27 mouse cellular contexts compared by ENCODE assay signal in genomic region chr2:80328961-80329653, GRCm38 (mm10). TPM values are rescaled to one million over a fixed set of nuclear protein-coding genes. Genes with fewer than 3 reads are reported as not detected.
"Had no signal": no experiment of that assay in that cellular context is flagged by ENCODE, and none has a peak within 500 bp of the region (broad histone marks: within the 10 kb centered on the region; RNA-seq: fewer than 3 reads in every experiment).

No protein-coding gene starts in this region.

- DNase-seq: forebrain, postnatal 0 days; gastrocnemius, postnatal 14 days; gastrocnemius, postnatal 36 days; heart, adult 18-20 months; heart, postnatal 10 days; heart, postnatal 36 days; kidney, adult 11 months; kidney, adult 9 months; layer of hippocampus, adult 9-11 months; layer of hippocampus, postnatal 36 days; left cerebral cortex, postnatal 4 days had no signal

- H3K4me3 ChIP-seq: heart, embryonic 10.5 days; heart, embryonic 12.5 days; hindbrain, embryonic 13.5 days; hindbrain, embryonic 15.5 days; limb, embryonic 13.5 days; limb, embryonic 15.5 days; liver, embryonic 12.5 days had no signal

- H3K27me3 ChIP-seq: heart, embryonic 12.5 days; hindbrain, embryonic 13.5 days; hindbrain, embryonic 15.5 days; limb, embryonic 13.5 days; limb, embryonic 15.5 days; liver, embryonic 12.5 days had no signal

- H3K4me1 ChIP-seq: heart, embryonic 10.5 days; heart, embryonic 12.5 days; hindbrain, embryonic 13.5 days; hindbrain, embryonic 15.5 days; limb, embryonic 13.5 days; limb, embryonic 15.5 days; liver, embryonic 12.5 days had no signal

- H3K27ac ChIP-seq: heart, embryonic 10.5 days; hindbrain, embryonic 13.5 days; hindbrain, embryonic 15.5 days; hindbrain, postnatal 0 days; limb, embryonic 13.5 days; limb, embryonic 15.5 days; liver, embryonic 12.5 days; liver, embryonic 14.5 days had no signal

- H3K9ac ChIP-seq: forebrain, postnatal 0 days; heart, embryonic 12.5 days; hindbrain, embryonic 13.5 days; hindbrain, embryonic 15.5 days; limb, embryonic 13.5 days; limb, embryonic 15.5 days; liver, embryonic 12.5 days; liver, embryonic 14.5 days had no signal

- ATAC-seq: forebrain, postnatal 0 days; hindbrain, postnatal 0 days; intestine, embryonic 16.5 days; liver, embryonic 12.5 days had no signal

- H3K9me3 ChIP-seq: heart, embryonic 10.5 days; heart, embryonic 12.5 days; hindbrain, embryonic 13.5 days; hindbrain, embryonic 15.5 days; limb, embryonic 13.5 days; limb, embryonic 15.5 days; liver, embryonic 12.5 days had no signal

- H3K4me2 ChIP-seq: heart, embryonic 12.5 days; hindbrain, embryonic 13.5 days; hindbrain, embryonic 15.5 days; limb, embryonic 13.5 days; limb, embryonic 15.5 days; liver, embryonic 12.5 days had no signal

RNA-seq across cellular contexts. Expression of gene Prdx6b, which starts 36.8 kb away (rescaled TPM):
- polyA plus RNA-seq: forebrain, postnatal 0 days; heart, embryonic 10.5 days; heart, embryonic 12.5 days; heart, embryonic 14.5 days; hindbrain, embryonic 11.5 days; hindbrain, embryonic 13.5 days; hindbrain, embryonic 15.5 days; hindbrain, postnatal 0 days; intestine, embryonic 16.5 days; large intestine, adult 2 months; limb, embryonic 11.5 days; limb, embryonic 13.5 days; limb, embryonic 15.5 days; liver, adult 2 months; liver, embryonic 12.5 days; liver, embryonic 14.5 days; liver, embryonic 16.5 days had no signal
